Mouse (Mus musculus) kidney, postnatal 0 days (tissue): ENCODE data around the gene Zfp322a. TPM values are rescaled to one million over a fixed set of nuclear protein-coding genes. Genes with fewer than 3 reads are reported as not detected.

ENCODE experiments used
- ATAC-seq: fragments of 200-750 bp; cut with Nextera tagmentation; replicated peaks from 2 replicates; pipeline ENCODE4 v1.8.0; 2017; ENCODE audit warnings: low read depth, moderate number of reproducible peaks, moderate TSS enrichment, moderate library complexity; ENCODE audit not compliant: low FRiP score
- DNase-seq: peaks from one replicate; pipeline ENCODE4 v3.0.0-alpha.2; 2016; ENCODE audit warnings: low spot score
- H3K27ac ChIP-seq: fragments of 300-500 bp; sonication (generic); 2 replicates; pipeline ENCODE4 v1.5.1; 2014; ENCODE audit warnings: mild to moderate bottlenecking
- H3K27me3 ChIP-seq: fragments of 300-500 bp; sonication (generic); 2 replicates; pipeline ENCODE4 v1.6.1; 2014; ENCODE audit warnings: low read length, mixed read lengths; ENCODE audit not compliant: insufficient read depth
- H3K36me3 ChIP-seq: fragments of 300-500 bp; sonication (generic); 2 replicates; pipeline ENCODE4 v1.6.1; 2014; ENCODE audit warnings: low read length, mixed read lengths; ENCODE audit not compliant: insufficient read depth
- H3K4me1 ChIP-seq: fragments of 300-500 bp; sonication (generic); replicated peaks from 2 replicates; pipeline ENCODE4 v1.6.1; 2014; ENCODE audit warnings: antibody characterized with exemption, low read length, mixed read lengths; ENCODE audit not compliant: insufficient read depth
- H3K4me2 ChIP-seq: fragments of 300-500 bp; sonication (generic); 2 replicates; pipeline ENCODE4 v1.6.1; 2014; ENCODE audit warnings: mild to moderate bottlenecking, low read length, moderate library complexity, mixed read lengths
- H3K4me3 ChIP-seq: fragments of 300-500 bp; sonication (generic); replicated peaks from 2 replicates; pipeline ENCODE4 v1.5.1; 2014; ENCODE audit warnings: low read depth, low read length
- H3K9ac ChIP-seq: fragments of 300-500 bp; sonication (generic); 2 replicates; pipeline ENCODE4 v1.6.1; 2014; ENCODE audit warnings: low read depth, low read length
- H3K9me3 ChIP-seq: fragments of 300-500 bp; sonication (generic); replicated peaks from 2 replicates; pipeline ENCODE4 v1.6.1; 2016; ENCODE audit warnings: low read length, inconsistent platforms, mixed read lengths
- CTCF ChIP-seq: IDR thresholded peaks from 2 replicates; pipeline ENCODE4 v1.5.1; 2016; ENCODE audit warnings: antibody characterized with exemption, low read depth, mild to moderate bottlenecking, moderate library complexity
- WGBS: fragments of 180-500 bp; shearing (Covaris S2); extraction: QIAGEN DNeasy Blood & Tissue Kit; methylation state at CpG from one replicate; pipeline ENCODE4 v1.1.7; 2014; 5-methylcytosine and 5-hydroxymethylcytosine counted together
- polyA plus RNA-seq: library from polyadenylated mRNA; unstranded; fragments of >200 nt; fragmentation: Nextera tagmentation; extraction: Ambion mirVana; gene quantifications from 2 replicates; pipeline ENCODE4 v1.2.1, GENCODE M21; 2015

Zfp322a gene
- polyA plus RNA-seq, 1 experiment from 2014 or later: 34.0 TPM

GRCm38 (mm10) chr13:23307069-23307814 lies 61.8 kb downstream of the Zfp322a start:
- Histone ChIP-seq H3K27me3 (peaks cover 43% of the 10 kb centered on the region), H3K9ac (no peak overlapping the region), H3K27ac (no peak overlapping the region), H3K4me3 (0 out of 2 replicates have a peak overlapping the region, but pooled peaks have one; percentile 15), H3K9me3 (no peaks in the 10 kb centered on the region), H3K36me3 (no peaks in the 10 kb centered on the region), H3K4me2 (peak overlapping the region; percentile 41), H3K4me1 (no peaks in the 10 kb centered on the region)
- 3% methylated on average over 24 of the region's 24 CpGs for WGBS
- no peak for TF ChIP-seq CTCF
- ATAC-seq: no peak
- no peak for DNase-seq

GRCm38 (mm10) chr13:23306707-23307068 lies 62.3 kb downstream of the Zfp322a start:
- Histone ChIP-seq H3K4me2 (peak overlapping the region; percentile 41), H3K9me3 (no peaks in the 10 kb centered on the region), H3K27me3 (peaks cover 43% of the 10 kb centered on the region), H3K4me3 (0 out of 2 replicates have a peak overlapping the region, but pooled peaks have one; percentile 15), H3K36me3 (no peaks in the 10 kb centered on the region), H3K9ac (no peak overlapping the region), H3K4me1 (no peaks in the 10 kb centered on the region), H3K27ac (no peak overlapping the region)
- 20% methylated on average over 10 of the region's 10 CpGs for WGBS
- DNase-seq: no peak
- ATAC-seq: no peak
- TF ChIP-seq CTCF: no peak

Other genes with a start within 250 kb of the Zfp322a start
- gene Vmn1r218, start 236.1 kb downstream of the Zfp322a start, polyA plus RNA-seq: not detected in 2 replicates
- not detected in 2 replicates for gene Vmn1r219, start 209.9 kb downstream of the Zfp322a start, polyA plus RNA-seq
- gene Vmn1r220, start 181.2 kb downstream of the Zfp322a start, polyA plus RNA-seq: not detected in 2 replicates
- gene Vmn1r221, start 155.1 kb downstream of the Zfp322a start, polyA plus RNA-seq: not detected in 2 replicates
- not detected in 2 replicates for gene Vmn1r222, start 133.3 kb downstream of the Zfp322a start, polyA plus RNA-seq
- not detected in 2 replicates for gene Vmn1r223, start 122.1 kb downstream of the Zfp322a start, polyA plus RNA-seq
- gene Abt1, start 54.7 kb upstream of the Zfp322a start, polyA plus RNA-seq: 10.0 and 10.4 TPM in 2 replicates
- 0.06 TPM in 1 of 2 replicates, not detected in the other for gene Btn1a1, start 96.7 kb upstream of the Zfp322a start, polyA plus RNA-seq
- 0.13 and 0.28 TPM in 2 replicates for gene Btn2a2, start 119.6 kb upstream of the Zfp322a start, polyA plus RNA-seq
- 7.6 and 8.3 TPM in 2 replicates for gene Hist1h4h, start 161.8 kb upstream of the Zfp322a start, polyA plus RNA-seq
- gene Hist1h2af, start 164.7 kb upstream of the Zfp322a start, polyA plus RNA-seq: 3.3 and 4.9 TPM in 2 replicates
- gene Hist1h3g, start 166.2 kb upstream of the Zfp322a start, polyA plus RNA-seq: 3.9 and 4.0 TPM in 2 replicates
- 0.37 and 0.43 TPM in 2 replicates for gene Hist1h2bh, start 174.2 kb upstream of the Zfp322a start, polyA plus RNA-seq
- gene Hist1h3f, start 174.8 kb upstream of the Zfp322a start, polyA plus RNA-seq: 0.71 and 0.83 TPM in 2 replicates
- 0.58 TPM in 1 of 2 replicates, not detected in the other for gene Hist1h4f, start 182.4 kb upstream of the Zfp322a start, polyA plus RNA-seq
- gene Hist1h1d, start 184.1 kb upstream of the Zfp322a start, polyA plus RNA-seq: 0.22 and 0.23 TPM in 2 replicates
- 3.9 and 5.0 TPM in 2 replicates for gene Hist1h3e, start 193.2 kb upstream of the Zfp322a start, polyA plus RNA-seq
- 42.2 and 50.2 TPM in 2 replicates for gene Hist1h2ae, start 202.0 kb upstream of the Zfp322a start, polyA plus RNA-seq
- gene Hist1h2bg, start 202.2 kb upstream of the Zfp322a start, polyA plus RNA-seq: 3.4 and 4.1 TPM in 2 replicates
- gene Hist1h2bf, start 205.0 kb upstream of the Zfp322a start, polyA plus RNA-seq: 3.4 TPM in 2 replicates
- 0.27 and 0.76 TPM in 2 replicates for gene Hist1h2ad, start 205.2 kb upstream of the Zfp322a start, polyA plus RNA-seq
- 2.6 and 4.2 TPM in 2 replicates for gene Hist1h3d, start 206.6 kb upstream of the Zfp322a start, polyA plus RNA-seq
- gene Hist1h4d, start 212.4 kb upstream of the Zfp322a start, polyA plus RNA-seq: 68.3 and 77.0 TPM in 2 replicates